Mouse (Mus musculus) right cerebral cortex, postnatal 25 days (tissue): ENCODE data around the gene Itk.
"Not testable (repeated sequence)": the region's sequence is repeated elsewhere in the genome, so short reads cannot be mapped to it uniquely, and the experiment has no call there.

Source experiments
- DNase-seq: peaks from one replicate; pipeline ENCODE4 v3.0.0; 2022

Itk gene

GRCm38 (mm10) chr11:46389336-46390117, at the start of gene Itk:
TSS of gene Itk (minus strand) at chr11:46389515.
- no peak for DNase-seq

- DNase-seq = no peak
Observed at GRCm38 (mm10) chr11:46437459-46438000, 48.2 kb upstream of the Itk start.

- DNase-seq = peak; percentile 91
Observed at GRCm38 (mm10) chr11:46436760-46437458, 47.6 kb upstream of the Itk start, which contains the start of gene Med7. TSS of gene Med7 (plus strand) at chr11:46436925.

GRCm38 (mm10) chr11:46435363-46435762, 46.0 kb upstream of the Itk start:
- DNase-seq = no peak

GRCm38 (mm10) chr11:46431129-46431528, 41.8 kb upstream of the Itk start:
- peak; percentile 79 for DNase-seq

GRCm38 (mm10) chr11:46430123-46430522, 40.8 kb upstream of the Itk start:
- DNase-seq = no peak

GRCm38 (mm10) chr11:46428131-46428530, 38.8 kb upstream of the Itk start:
- DNase-seq = not testable (repeated sequence)

- DNase-seq = no peak
Observed at GRCm38 (mm10) chr11:46421086-46421888, 32.0 kb upstream of the Itk start.

GRCm38 (mm10) chr11:46418860-46419259, 29.5 kb upstream of the Itk start:
- no peak for DNase-seq

- no peak for DNase-seq
Observed at GRCm38 (mm10) chr11:46418438-46418837, 29.1 kb upstream of the Itk start.

- DNase-seq = no peak
Observed at GRCm38 (mm10) chr11:46410018-46410563, 20.8 kb upstream of the Itk start.

- no peak for DNase-seq
Observed at GRCm38 (mm10) chr11:46406721-46407120, 17.4 kb upstream of the Itk start.

- no peak for DNase-seq
Observed at GRCm38 (mm10) chr11:46404986-46405385, 15.7 kb upstream of the Itk start.

- no peak for DNase-seq
Observed at GRCm38 (mm10) chr11:46401555-46401954, 12.2 kb upstream of the Itk start.

GRCm38 (mm10) chr11:46398933-46399383, 9.6 kb upstream of the Itk start:
- DNase-seq = no peak

GRCm38 (mm10) chr11:46398473-46398872, 9.2 kb upstream of the Itk start:
- no peak for DNase-seq

- no peak for DNase-seq
Observed at GRCm38 (mm10) chr11:46397900-46398299, 8.6 kb upstream of the Itk start.

GRCm38 (mm10) chr11:46396860-46397179, 7.5 kb upstream of the Itk start:
- no peak for DNase-seq

GRCm38 (mm10) chr11:46396167-46396859, 7.0 kb upstream of the Itk start, which contains the start of gene Fam71b:
TSS of gene Fam71b (plus strand) at chr11:46396559.
- no peak for DNase-seq

GRCm38 (mm10) chr11:46395698-46396097, 6.4 kb upstream of the Itk start:
- no peak for DNase-seq

GRCm38 (mm10) chr11:46395088-46395487, 5.8 kb upstream of the Itk start:
- DNase-seq = no peak

- no peak for DNase-seq
Observed at GRCm38 (mm10) chr11:46393413-46393812, 4.1 kb upstream of the Itk start.
